Mouse (Mus musculus) kidney, postnatal 0 days (tissue): Measurements from ENCODE around the gene Cdkn1c. TPM values are rescaled to one million over a fixed set of nuclear protein-coding genes. Genes with fewer than 3 reads are reported as not detected.
A peak's percentile ranks its signal among the peaks of the same experiment; 100 is the strongest.

Experiments used
- ATAC-seq: fragments of 200-750 bp; cut with Nextera tagmentation; replicated peaks from 2 replicates; pipeline ENCODE4 v1.8.0; 2017; ENCODE audit warnings: low read depth, moderate number of reproducible peaks, moderate TSS enrichment, moderate library complexity; ENCODE audit not compliant: low FRiP score
- DNase-seq: peaks from one replicate; pipeline ENCODE4 v3.0.0-alpha.2; 2016; ENCODE audit warnings: low spot score
- H3K27ac ChIP-seq: fragments of 300-500 bp; sonication (generic); 2 replicates; pipeline ENCODE4 v1.5.1; 2014; ENCODE audit warnings: mild to moderate bottlenecking
- H3K27me3 ChIP-seq: fragments of 300-500 bp; sonication (generic); 2 replicates; pipeline ENCODE4 v1.6.1; 2014; ENCODE audit warnings: low read length, mixed read lengths; ENCODE audit not compliant: insufficient read depth
- H3K36me3 ChIP-seq: fragments of 300-500 bp; sonication (generic); 2 replicates; pipeline ENCODE4 v1.6.1; 2014; ENCODE audit warnings: low read length, mixed read lengths; ENCODE audit not compliant: insufficient read depth
- H3K4me1 ChIP-seq: fragments of 300-500 bp; sonication (generic); replicated peaks from 2 replicates; pipeline ENCODE4 v1.6.1; 2014; ENCODE audit warnings: antibody characterized with exemption, low read length, mixed read lengths; ENCODE audit not compliant: insufficient read depth
- H3K4me2 ChIP-seq: fragments of 300-500 bp; sonication (generic); 2 replicates; pipeline ENCODE4 v1.6.1; 2014; ENCODE audit warnings: mild to moderate bottlenecking, low read length, moderate library complexity, mixed read lengths
- H3K4me3 ChIP-seq: fragments of 300-500 bp; sonication (generic); replicated peaks from 2 replicates; pipeline ENCODE4 v1.5.1; 2014; ENCODE audit warnings: low read depth, low read length
- H3K9ac ChIP-seq: fragments of 300-500 bp; sonication (generic); 2 replicates; pipeline ENCODE4 v1.6.1; 2014; ENCODE audit warnings: low read depth, low read length
- H3K9me3 ChIP-seq: fragments of 300-500 bp; sonication (generic); replicated peaks from 2 replicates; pipeline ENCODE4 v1.6.1; 2016; ENCODE audit warnings: low read length, inconsistent platforms, mixed read lengths
- CTCF ChIP-seq: IDR thresholded peaks from 2 replicates; pipeline ENCODE4 v1.5.1; 2016; ENCODE audit warnings: antibody characterized with exemption, low read depth, mild to moderate bottlenecking, moderate library complexity
- WGBS: fragments of 180-500 bp; shearing (Covaris S2); extraction: QIAGEN DNeasy Blood & Tissue Kit; methylation state at CpG from one replicate; pipeline ENCODE4 v1.1.7; 2014; 5-methylcytosine and 5-hydroxymethylcytosine counted together
- polyA plus RNA-seq: library from polyadenylated mRNA; unstranded; fragments of >200 nt; fragmentation: Nextera tagmentation; extraction: Ambion mirVana; gene quantifications from 2 replicates; pipeline ENCODE4 v1.2.1, GENCODE M21; 2015

Gene Cdkn1c
- polyA plus RNA-seq, 1 experiment from 2014 or later, result 594 TPM

GRCm38 (mm10) chr7:143428814-143429499 is 31.9 kb downstream of the Cdkn1c start:
- Histone ChIP-seq H3K27ac (no peak overlapping the region), H3K27me3 (no peaks in the 10 kb centered on the region), H3K9ac (no peak overlapping the region), H3K4me1 (no peaks in the 10 kb centered on the region), H3K36me3 (no peaks in the 10 kb centered on the region), H3K9me3 (no peaks in the 10 kb centered on the region), H3K4me3 (no peak overlapping the region), H3K4me2 (no peak overlapping the region)
- ATAC-seq (0 out of 2 replicates have a peak, but pooled peaks have one; percentile 47), DNase-seq (no peak)
- no peak for TF ChIP-seq CTCF
- 49% methylated on average over 2 of the region's 2 CpGs for WGBS

DNA sequence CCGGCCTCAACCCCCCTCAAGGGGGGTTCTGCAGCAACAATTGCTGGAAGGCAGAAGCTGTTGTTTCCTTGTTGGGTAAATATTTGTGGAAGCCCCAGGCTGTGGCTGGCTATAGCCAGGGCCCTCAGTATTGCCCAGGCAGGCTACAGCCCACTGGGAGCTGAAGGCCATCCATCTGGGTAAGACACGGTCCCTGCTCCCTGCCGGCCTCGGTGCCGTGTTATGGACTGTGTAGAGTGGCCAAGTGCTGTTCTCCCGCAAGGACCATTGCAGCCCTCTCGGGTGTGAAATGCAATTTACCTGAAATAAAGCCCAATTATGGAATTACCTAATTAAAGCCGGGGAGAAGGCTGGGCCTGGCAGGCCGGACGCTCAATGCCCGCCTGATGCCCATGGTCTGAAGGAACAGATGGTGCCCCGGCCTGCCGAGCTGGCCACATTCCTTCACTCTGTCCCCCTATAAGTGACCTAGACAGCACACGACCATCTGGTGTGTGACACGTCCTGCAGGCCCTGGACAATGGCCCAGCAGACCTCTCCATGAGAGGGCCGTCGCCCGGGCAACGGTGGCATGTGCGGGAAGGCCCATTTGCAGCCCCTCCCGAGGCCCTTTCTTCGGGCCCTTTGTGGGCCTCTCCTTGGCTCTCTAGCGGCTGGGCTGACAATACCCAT is 32.6 kb downstream of the Cdkn1c start:
- no peak overlapping the region for H3K4me3 ChIP-seq
- ATAC-seq (no peak), DNase-seq (no peak)
- no peaks in the 10 kb centered on the region for H3K36me3 ChIP-seq
- H3K4me2 ChIP-seq, result no peak overlapping the region
- 47% methylated on average over 23 of the region's 23 CpGs for whole genome bisulfite sequencing
- H3K4me1 ChIP-seq, result no peaks in the 10 kb centered on the region
- no peak for TF ChIP-seq CTCF
- no peak overlapping the region for H3K27ac ChIP-seq
- no peaks in the 10 kb centered on the region for H3K9me3 ChIP-seq
- no peaks in the 10 kb centered on the region for H3K27me3 ChIP-seq
- no peak overlapping the region for H3K9ac ChIP-seq

DNA sequence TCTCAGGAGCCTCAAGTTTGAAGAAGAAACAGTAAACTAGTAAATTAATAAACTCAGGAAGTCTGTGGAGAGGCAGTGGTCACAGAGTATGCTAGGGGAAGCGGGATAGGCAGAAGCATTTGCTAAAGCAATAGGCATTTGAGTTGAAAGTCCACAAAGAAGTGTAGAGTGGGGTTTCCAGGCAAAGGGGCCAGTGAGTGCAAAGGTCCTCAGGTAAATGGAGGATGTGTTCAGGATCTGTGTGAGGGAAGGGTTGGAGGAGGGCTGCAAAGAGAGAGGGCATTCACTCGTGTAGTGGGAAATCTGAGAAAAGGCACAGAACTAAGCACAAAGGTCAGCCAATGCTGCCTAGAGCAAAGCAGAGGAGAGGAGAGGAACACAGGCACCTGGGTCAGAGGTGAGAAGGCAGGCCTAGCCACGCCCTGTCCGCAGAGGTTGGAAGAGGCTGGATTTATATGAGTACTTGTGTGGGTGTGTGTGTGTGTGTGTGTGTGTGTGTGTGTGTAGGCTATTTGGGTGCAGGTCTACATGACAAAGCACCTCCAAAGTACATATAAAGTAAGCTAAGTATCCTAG is 41.2 kb downstream of the Cdkn1c start:
- Histone ChIP-seq H3K9ac (no peak overlapping the region), H3K27me3 (no peaks in the 10 kb centered on the region), H3K27ac (no peak overlapping the region), H3K36me3 (no peaks in the 10 kb centered on the region), H3K9me3 (no peaks in the 10 kb centered on the region), H3K4me2 (no peak overlapping the region), H3K4me3 (no peak overlapping the region), H3K4me1 (no peaks in the 10 kb centered on the region)
- DNase-seq, result no peak
- 69% methylated on average over 4 of the region's 4 CpGs for WGBS
- no peak for TF ChIP-seq CTCF
- ATAC-seq, result peak; percentile 45; the same call in 1 of the 2 replicates

- no peak for ATAC-seq
- no peak for DNase-seq
- H3K9ac ChIP-seq, result no peak overlapping the region
- no peaks in the 10 kb centered on the region for H3K27me3 ChIP-seq
- no peak overlapping the region for H3K27ac ChIP-seq
- H3K4me2 ChIP-seq, result no peak overlapping the region
- no peaks in the 10 kb centered on the region for H3K4me1 ChIP-seq
- no peak for TF ChIP-seq CTCF
- WGBS, result 74% methylated on average over 5 of the region's 5 CpGs
- no peak overlapping the region for H3K4me3 ChIP-seq
- H3K36me3 ChIP-seq, result no peaks in the 10 kb centered on the region
- H3K9me3 ChIP-seq, result no peaks in the 10 kb centered on the region
Observed at GRCm38 (mm10) chr7:143417875-143418274, 43.0 kb downstream of the Cdkn1c start.

DNA sequence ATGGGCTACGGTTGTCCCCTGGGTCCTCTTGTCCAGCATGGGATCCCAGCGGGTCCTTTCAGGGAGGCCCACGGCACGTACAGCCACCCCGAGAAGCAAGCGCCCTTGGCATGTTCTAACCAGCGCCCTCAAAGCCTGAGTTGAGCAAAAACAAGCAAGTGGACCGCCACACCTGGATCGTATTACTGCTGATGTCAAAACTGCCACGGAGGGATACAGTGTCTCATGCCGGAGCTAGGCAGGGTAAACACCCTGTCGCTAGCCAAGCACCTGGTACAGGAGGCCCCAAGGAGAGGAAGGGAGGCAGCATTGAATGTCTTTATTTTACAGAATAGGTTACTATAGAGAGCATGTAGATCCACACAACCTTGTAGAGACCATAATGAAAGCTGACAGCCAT is 44.4 kb downstream of the Cdkn1c start:
- Histone ChIP-seq H3K27me3 (no peaks in the 10 kb centered on the region), H3K9me3 (no peaks in the 10 kb centered on the region), H3K36me3 (no peaks in the 10 kb centered on the region), H3K4me2 (no peak overlapping the region), H3K4me3 (no peak overlapping the region), H3K27ac (no peak overlapping the region), H3K9ac (no peak overlapping the region), H3K4me1 (no peaks in the 10 kb centered on the region)
- ATAC-seq (no peak), DNase-seq (no peak)
- no peak for TF ChIP-seq CTCF
- 59% methylated on average over 12 of the region's 12 CpGs for WGBS

GRCm38 (mm10) chr7:143415070-143415469 is 45.8 kb downstream of the Cdkn1c start:
- DNase-seq (no peak), ATAC-seq (no peak)
- no peak overlapping the region for H3K4me2 ChIP-seq
- H3K27ac ChIP-seq, result no peak overlapping the region
- WGBS, result 39% methylated on average over 4 of the region's 4 CpGs
- no peaks in the 10 kb centered on the region for H3K36me3 ChIP-seq
- no peak for TF ChIP-seq CTCF
- H3K9ac ChIP-seq, result no peak overlapping the region
- H3K4me1 ChIP-seq, result no peaks in the 10 kb centered on the region
- H3K4me3 ChIP-seq, result no peak overlapping the region
- no peaks in the 10 kb centered on the region for H3K9me3 ChIP-seq
- no peaks in the 10 kb centered on the region for H3K27me3 ChIP-seq
